Mouse (Mus musculus) cerebellum, postnatal 4 days (tissue): Measurements from ENCODE around the gene Abt1.

Source experiments
- DNase-seq, 2 experiments: peaks; one replicate each; pipeline ENCODE4 v3.0.0; 2022; ENCODE audit warnings: low spot score in 2 of 2, mixed read lengths in 1 of 2

Gene Abt1

GRCm38 (mm10) chr13:23438521-23438920, 14.9 kb upstream of the Abt1 start:
- DNase-seq, result peak in 1 of 2 experiments; percentile 67

- DNase-seq, result peak; percentile 68 to 88
Observed at GRCm38 (mm10) chr13:23437908-23438307, 14.2 kb upstream of the Abt1 start.

- peak in 1 of 2 experiments; percentile 51 for DNase-seq
Observed at GRCm38 (mm10) chr13:23436861-23437822, 13.5 kb upstream of the Abt1 start.

GRCm38 (mm10) chr13:23436231-23436661, 12.6 kb upstream of the Abt1 start:
- peak in 1 of 2 experiments; percentile 50 for DNase-seq

GRCm38 (mm10) chr13:23435676-23436075, 12.0 kb upstream of the Abt1 start:
- no peak for DNase-seq

- no peak for DNase-seq
Observed at GRCm38 (mm10) chr13:23435241-23435640, 11.6 kb upstream of the Abt1 start.

- DNase-seq, result no peak
Observed at GRCm38 (mm10) chr13:23434426-23434825, 10.8 kb upstream of the Abt1 start.

- DNase-seq, result no peak
Observed at GRCm38 (mm10) chr13:23433801-23434200, 10.1 kb upstream of the Abt1 start.

GRCm38 (mm10) chr13:23433206-23433605, 9.5 kb upstream of the Abt1 start:
- DNase-seq, result no peak

GRCm38 (mm10) chr13:23432562-23433201, 9.0 kb upstream of the Abt1 start:
- DNase-seq, result peak; percentile 98

- DNase-seq, result peak; percentile 58 to 82
Observed at GRCm38 (mm10) chr13:23431351-23431771, 7.7 kb upstream of the Abt1 start.

- peak; percentile 42 to 69 for DNase-seq
Observed at GRCm38 (mm10) chr13:23430734-23431133, 7.1 kb upstream of the Abt1 start.

GRCm38 (mm10) chr13:23429771-23430380, 6.2 kb upstream of the Abt1 start:
- no peak for DNase-seq

GRCm38 (mm10) chr13:23428166-23428993, 4.7 kb upstream of the Abt1 start:
- no peak for DNase-seq

- no peak for DNase-seq
Observed at GRCm38 (mm10) chr13:23427401-23427910, 3.8 kb upstream of the Abt1 start.

GRCm38 (mm10) chr13:23426922-23427321, 3.3 kb upstream of the Abt1 start:
- DNase-seq, result no peak

- DNase-seq, result peak in 1 of 2 experiments; percentile 22
Observed at GRCm38 (mm10) chr13:23426335-23426734, 2.7 kb upstream of the Abt1 start.

GRCm38 (mm10) chr13:23425505-23425904, 1.8 kb upstream of the Abt1 start:
- DNase-seq, result no peak

GRCm38 (mm10) chr13:23424494-23425325, 1.0 kb upstream of the Abt1 start:
- peak; percentile 67 to 89 for DNase-seq

GRCm38 (mm10) chr13:23424052-23424380, 350 bp upstream of the Abt1 start:
- no peak for DNase-seq
